Mouse (Mus musculus): ENCODE results near the gene Prdx5. TPM values are rescaled to one million over a fixed set of nuclear protein-coding genes. Genes with fewer than 3 reads are reported as not detected.

The Prdx5 gene
- polyA plus RNA-seq, 1 experiment, result 56.4 TPM

DNA sequence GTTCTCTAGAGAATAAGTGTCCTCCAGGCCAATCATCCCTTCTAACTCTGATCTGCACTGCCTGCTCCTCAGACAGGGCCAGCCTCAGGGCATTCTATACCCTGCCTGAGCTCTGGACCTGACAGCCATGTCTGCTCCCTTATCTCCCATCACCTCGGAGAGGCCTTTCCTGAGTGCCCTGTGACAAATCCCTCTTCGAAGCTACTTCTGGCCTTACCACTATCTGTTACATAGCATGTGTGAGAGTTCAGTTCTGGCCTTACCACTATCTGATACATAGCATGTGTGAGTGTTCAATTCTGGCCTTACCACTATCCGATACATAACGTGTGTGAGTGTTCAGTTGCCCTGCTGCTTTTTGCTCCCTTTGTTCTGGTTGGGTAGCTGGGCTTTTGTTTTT is 5.4 kb upstream of the Prdx5 start:
- Histone ChIP-seq H3K4me3 (ENCODE audit: low read depth, low read length) (no peak overlapping the region), H3K4me1 (ENCODE audit: control insufficient read depth, insufficient read depth, low read length) (no peaks in the 10 kb centered on the region), H3K27me3 (ENCODE audit: control insufficient read depth, insufficient read depth, low read length, poor library complexity, severe bottlenecking) (no peaks in the 10 kb centered on the region), H3K36me3 (ENCODE audit: control insufficient read depth, insufficient read depth, low read length, poor library complexity, severe bottlenecking) (0 out of 2 replicates have a peak, but pooled peaks cover 8% of the 10 kb centered on the region), H3K9ac (ENCODE audit: low read depth, poor library complexity, severe bottlenecking) (no peak overlapping the region), H3K27ac (ENCODE audit: insufficient read depth, low read length) (no peak overlapping the region), H3K9me3 (replicated peaks; ENCODE audit: control insufficient read depth, insufficient read depth, low read length, poor library complexity, severe bottlenecking) (no peaks in the 10 kb centered on the region)
- TF ChIP-seq CTCF (IDR thresholded peaks at IDR 0.05; ENCODE audit: low read depth, low read length) (no peak), EP300 (IDR thresholded peaks at IDR 0.05; ENCODE audit: insufficient read depth, low read depth, low read length) (no peak), POLR2A (IDR thresholded peaks at IDR 0.05; ENCODE audit: insufficient read depth, low read length) (no peak)

DNA sequence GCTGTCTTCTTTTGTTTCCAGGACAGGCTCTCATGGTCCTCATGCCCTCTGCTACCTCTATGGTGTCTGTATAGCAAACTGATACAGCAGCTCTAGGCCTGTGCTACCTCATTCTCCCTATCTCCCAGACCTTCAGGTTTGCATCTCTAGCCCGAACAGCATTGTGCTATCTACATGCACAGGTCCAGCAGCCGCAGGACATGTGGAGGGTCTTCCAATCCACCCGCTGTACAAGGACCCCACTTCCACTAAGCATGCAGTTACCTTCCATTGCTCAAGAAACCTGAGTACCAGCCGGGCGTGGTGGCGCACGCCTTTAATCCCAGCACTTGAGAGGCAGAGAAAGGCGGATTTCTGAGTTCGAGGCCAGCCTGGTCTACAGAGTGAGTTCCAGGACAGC is 4.6 kb upstream of the Prdx5 start:
- TF ChIP-seq EP300 (IDR thresholded peaks at IDR 0.05; ENCODE audit: insufficient read depth, low read depth, low read length), result no peak
- no peak for TF ChIP-seq CTCF (IDR thresholded peaks at IDR 0.05; ENCODE audit: low read depth, low read length)
- no peak overlapping the region for H3K4me3 ChIP-seq (ENCODE audit: low read depth, low read length)
- no peaks in the 10 kb centered on the region for H3K4me1 ChIP-seq (ENCODE audit: control insufficient read depth, insufficient read depth, low read length)
- H3K9me3 ChIP-seq (replicated peaks; ENCODE audit: control insufficient read depth, insufficient read depth, low read length, poor library complexity, severe bottlenecking), result no peaks in the 10 kb centered on the region
- H3K9ac ChIP-seq (ENCODE audit: low read depth, poor library complexity, severe bottlenecking), result no peak overlapping the region
- H3K27me3 ChIP-seq (ENCODE audit: control insufficient read depth, insufficient read depth, low read length, poor library complexity, severe bottlenecking), result no peaks in the 10 kb centered on the region
- H3K36me3 ChIP-seq (ENCODE audit: control insufficient read depth, insufficient read depth, low read length, poor library complexity, severe bottlenecking), result 0 out of 2 replicates have a peak, but pooled peaks cover 8% of the 10 kb centered on the region
- no peak overlapping the region for H3K27ac ChIP-seq (ENCODE audit: insufficient read depth, low read length)

DNA sequence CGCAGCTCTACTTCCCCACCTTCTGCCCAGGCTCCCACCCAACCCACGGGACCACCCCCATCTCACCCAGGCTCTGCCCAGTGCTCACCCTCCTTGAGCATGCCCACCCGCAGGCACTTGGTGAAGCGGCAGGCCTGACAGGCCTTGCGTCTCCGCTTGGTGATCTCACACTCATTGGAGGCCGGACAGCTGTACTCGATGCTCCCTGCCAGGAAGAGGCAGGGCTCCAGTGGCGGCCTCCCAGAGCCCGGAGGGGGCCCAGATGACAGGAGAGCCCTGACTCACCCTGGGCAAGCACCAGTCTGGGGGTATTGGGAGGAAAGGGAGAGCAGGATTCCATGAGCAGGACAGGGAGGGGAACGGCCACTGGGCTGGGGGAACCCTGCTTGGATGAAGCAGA is 4.1 kb upstream of the Prdx5 start:
- H3K9ac ChIP-seq (ENCODE audit: low read depth, poor library complexity, severe bottlenecking), result no peak overlapping the region
- no peak for TF ChIP-seq EP300 (IDR thresholded peaks at IDR 0.05; ENCODE audit: insufficient read depth, low read depth, low read length)
- TF ChIP-seq POLR2A (IDR thresholded peaks at IDR 0.05; ENCODE audit: insufficient read depth, low read length), result no peak

DNA sequence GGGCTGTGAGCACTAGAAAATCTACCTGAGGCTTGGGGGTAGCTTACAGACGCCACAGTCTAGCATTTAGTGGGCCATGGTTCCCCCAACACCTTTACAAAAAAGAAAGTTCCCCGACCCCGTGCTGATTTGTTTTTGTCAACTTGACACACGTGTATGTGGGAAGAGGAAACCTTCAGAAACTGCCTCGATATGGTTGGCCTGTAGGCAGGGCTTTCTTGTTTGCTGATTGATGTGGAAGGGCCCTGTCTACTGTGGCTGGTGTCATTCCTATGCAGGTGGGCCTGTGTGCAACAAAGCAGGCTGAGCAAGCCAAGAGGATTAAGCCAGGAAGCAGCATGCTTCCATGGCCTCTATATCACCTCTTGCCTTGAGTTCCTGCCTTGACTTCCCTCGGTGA is 3.1 kb upstream of the Prdx5 start:
- no peaks in the 10 kb centered on the region for H3K9me3 ChIP-seq (replicated peaks; ENCODE audit: control insufficient read depth, insufficient read depth, low read length, poor library complexity, severe bottlenecking)
- TF ChIP-seq POLR2A (IDR thresholded peaks at IDR 0.05; ENCODE audit: insufficient read depth, low read length) (no peak), CTCF (IDR thresholded peaks at IDR 0.05; ENCODE audit: low read depth, low read length) (no peak), EP300 (IDR thresholded peaks at IDR 0.05; ENCODE audit: insufficient read depth, low read depth, low read length) (no peak)
- 0 out of 2 replicates have a peak, but pooled peaks cover 8% of the 10 kb centered on the region for H3K36me3 ChIP-seq (ENCODE audit: control insufficient read depth, insufficient read depth, low read length, poor library complexity, severe bottlenecking)
- H3K4me3 ChIP-seq (ENCODE audit: low read depth, low read length), result no peak overlapping the region
- no peak overlapping the region for H3K27ac ChIP-seq (ENCODE audit: insufficient read depth, low read length)
- no peaks in the 10 kb centered on the region for H3K4me1 ChIP-seq (ENCODE audit: control insufficient read depth, insufficient read depth, low read length)
- no peak overlapping the region for H3K9ac ChIP-seq (ENCODE audit: low read depth, poor library complexity, severe bottlenecking)
- no peaks in the 10 kb centered on the region for H3K27me3 ChIP-seq (ENCODE audit: control insufficient read depth, insufficient read depth, low read length, poor library complexity, severe bottlenecking)

More for the DNA sequence above, 4.1 kb upstream of the Prdx5 start:
- Histone ChIP-seq H3K4me3 (ENCODE audit: low read depth, low read length) (peak overlapping the region; percentile 7; the same call in 1 of the 2 replicates), H3K9me3 (replicated peaks; ENCODE audit: control insufficient read depth, insufficient read depth, low read length, poor library complexity, severe bottlenecking) (no peaks in the 10 kb centered on the region), H3K36me3 (ENCODE audit: control insufficient read depth, insufficient read depth, low read length, poor library complexity, severe bottlenecking) (0 out of 2 replicates have a peak, but pooled peaks cover 8% of the 10 kb centered on the region), H3K27me3 (ENCODE audit: control insufficient read depth, insufficient read depth, low read length, poor library complexity, severe bottlenecking) (no peaks in the 10 kb centered on the region), H3K4me1 (ENCODE audit: control insufficient read depth, insufficient read depth, low read length) (no peaks in the 10 kb centered on the region), H3K27ac (ENCODE audit: insufficient read depth, low read length) (no peak overlapping the region)

DNA sequence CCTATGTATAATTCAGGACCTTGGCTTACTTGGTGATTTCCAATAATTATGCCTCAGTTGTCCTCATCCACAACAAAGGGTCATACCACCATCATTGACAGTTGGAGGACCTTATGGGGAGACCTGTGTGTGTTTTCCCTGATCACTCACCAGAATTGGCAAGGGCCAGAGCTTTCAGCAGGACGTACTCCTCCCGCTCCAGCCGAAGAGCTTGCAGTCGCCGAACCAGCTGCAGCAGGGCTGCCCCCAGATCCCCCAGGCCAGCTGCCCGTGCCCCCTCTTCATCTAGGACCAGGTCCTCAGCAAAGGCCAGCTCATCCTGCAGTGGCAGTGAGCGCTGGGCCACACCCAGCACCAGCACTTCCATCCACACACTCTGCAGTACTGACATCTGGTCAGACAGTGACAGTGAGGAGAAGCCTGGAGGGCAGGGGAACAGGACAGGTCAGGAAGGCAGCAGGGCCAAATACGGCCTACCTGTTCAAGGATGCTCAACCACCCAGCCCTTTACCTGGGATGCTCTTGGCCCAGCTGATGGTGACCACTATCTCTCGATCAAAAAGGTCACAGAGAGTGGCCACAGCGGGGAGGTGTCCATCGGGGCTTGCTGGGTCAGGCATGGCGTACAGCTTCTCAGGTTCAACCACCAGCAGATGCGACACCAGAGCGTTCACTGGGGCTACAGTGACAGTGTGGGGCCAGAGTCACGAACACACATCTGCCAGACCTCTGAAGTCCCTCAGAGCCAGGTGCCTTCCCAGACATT is 2.5 kb upstream of the Prdx5 start:
- 0 out of 2 replicates have a peak, but pooled peaks cover 8% of the 10 kb centered on the region for H3K36me3 ChIP-seq (ENCODE audit: control insufficient read depth, insufficient read depth, low read length, poor library complexity, severe bottlenecking)
- H3K9me3 ChIP-seq (replicated peaks; ENCODE audit: control insufficient read depth, insufficient read depth, low read length, poor library complexity, severe bottlenecking), result no peaks in the 10 kb centered on the region
- no peak overlapping the region for H3K9ac ChIP-seq (ENCODE audit: low read depth, poor library complexity, severe bottlenecking)
- H3K27me3 ChIP-seq (ENCODE audit: control insufficient read depth, insufficient read depth, low read length, poor library complexity, severe bottlenecking), result no peaks in the 10 kb centered on the region
- H3K4me1 ChIP-seq (ENCODE audit: control insufficient read depth, insufficient read depth, low read length), result no peaks in the 10 kb centered on the region
- TF ChIP-seq EP300 (IDR thresholded peaks at IDR 0.05; ENCODE audit: insufficient read depth, low read depth, low read length) (no peak), CTCF (IDR thresholded peaks at IDR 0.05; ENCODE audit: low read depth, low read length) (no peak), POLR2A (IDR thresholded peaks at IDR 0.05; ENCODE audit: insufficient read depth, low read length) (no peak)
- H3K27ac ChIP-seq (ENCODE audit: insufficient read depth, low read length), result no peak overlapping the region
- no peak overlapping the region for H3K4me3 ChIP-seq (ENCODE audit: low read depth, low read length)

Data from ES-Bruce4 (cell line).